Mouse (Mus musculus) left cerebral cortex, adult 18-20 months (tissue): Measurements from ENCODE around the gene Zfp683. TPM values are rescaled to one million over a fixed set of nuclear protein-coding genes. Genes with fewer than 3 reads are reported as not detected.
A peak's percentile ranks its signal among the peaks of the same experiment; 100 is the strongest.

ENCODE experiments used
- DNase-seq, 2 experiments: peaks; one replicate each; pipeline ENCODE4 v3.0.0; 2021 to 2022; ENCODE audit warnings: low spot score in 2 of 2, mixed read lengths in 1 of 2
- long read RNA-seq, 2 experiments: library from polyadenylated mRNA; stranded (forward); transcript quantifications; one replicate each; pipeline ENCODE4 v2.0.0; 2021
- total RNA-seq, 2 experiments: library from RNA; stranded (reverse); gene quantifications; 2 replicates each; pipeline ENCODE4 v1.2.3; 2021

The Zfp683 gene
- total RNA-seq: not detected
- long read RNA-seq, experiment 1: 0 reads
- long read RNA-seq, experiment 2: 0 reads

GRCm38 (mm10) chr4:134053538-134053937 lies at the start of gene Zfp683:
Gene Zfp683 (plus strand): TSS chr4:134053838.
- DNase-seq: no peak

- no peak for DNase-seq
These were observed 47.9 kb upstream of the Zfp683 start for GRCm38 (mm10) chr4:134005581-134006358.

DNA sequence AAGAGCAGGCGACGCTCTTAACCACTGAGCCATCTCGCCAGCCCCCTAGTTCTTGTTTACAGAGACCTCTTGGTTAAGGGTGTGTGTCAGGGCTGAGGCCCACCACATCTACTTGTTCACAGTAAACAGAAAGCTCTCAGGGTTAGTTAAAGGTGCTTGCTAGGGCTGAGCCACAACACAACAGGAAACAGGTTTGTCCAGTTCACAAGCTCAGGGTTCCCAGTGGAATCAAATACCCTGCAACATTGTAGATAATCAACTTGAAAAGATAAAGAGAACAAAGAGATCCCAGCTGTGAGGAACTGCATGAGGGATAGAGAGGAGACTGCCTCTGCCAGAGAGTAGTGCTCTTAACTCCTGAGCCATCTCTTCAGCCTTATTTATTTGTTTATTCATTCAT lies 46.8 kb upstream of the Zfp683 start:
- no peak for DNase-seq

GRCm38 (mm10) chr4:134009709-134010108 lies 43.9 kb upstream of the Zfp683 start:
- no peak for DNase-seq

DNA sequence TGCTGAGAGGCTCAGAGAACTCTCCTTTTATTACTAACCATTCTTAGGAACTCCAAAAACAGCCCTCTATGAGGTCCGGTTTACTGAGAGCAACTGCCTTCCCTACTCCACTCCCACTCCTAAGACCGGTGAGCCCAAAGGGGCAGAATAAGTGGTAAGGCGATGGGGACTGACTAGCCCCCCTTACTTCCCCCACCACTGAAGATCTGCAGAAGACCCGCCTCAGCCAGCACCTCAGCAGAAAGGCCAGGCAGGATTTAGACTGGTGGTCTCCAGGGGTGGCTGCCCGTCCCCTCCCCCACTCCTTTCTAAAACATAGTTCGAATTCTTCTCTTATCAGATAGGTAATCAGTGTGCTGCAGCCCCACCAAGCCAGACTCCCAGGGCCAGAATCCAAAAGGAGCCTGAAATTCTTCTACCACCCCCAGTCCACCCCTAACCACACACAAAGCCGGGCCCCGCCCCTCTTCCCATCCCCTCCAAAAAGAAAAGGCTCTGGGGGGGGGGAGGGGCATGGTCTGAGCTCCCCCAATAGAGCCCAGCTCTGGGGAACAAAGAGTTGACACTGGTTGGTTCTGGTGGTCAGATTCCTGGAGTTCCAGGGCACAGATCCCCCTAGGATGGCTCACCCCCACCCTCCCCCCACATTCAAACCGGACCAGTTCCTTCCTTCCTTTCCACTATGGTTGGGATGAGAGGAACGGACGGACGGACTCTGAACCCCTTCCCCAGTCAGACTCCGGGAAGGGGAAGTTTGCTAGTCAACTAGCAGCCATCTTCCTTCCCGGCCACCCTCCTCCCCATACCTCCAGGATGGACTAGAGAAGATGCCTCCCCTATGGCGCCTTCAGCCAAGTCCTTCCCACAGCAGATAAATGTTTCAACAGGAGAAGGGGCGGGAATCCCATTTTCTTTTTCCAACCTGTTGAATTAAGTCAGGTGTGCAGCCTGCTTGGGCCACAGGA lies 41.9 kb upstream of the Zfp683 start:
- no peak for DNase-seq

- DNase-seq: no peak
These were observed 40.6 kb upstream of the Zfp683 start for GRCm38 (mm10) chr4:134012858-134013528.

GRCm38 (mm10) chr4:134016208-134016607 lies 37.4 kb upstream of the Zfp683 start:
- no peak for DNase-seq

GRCm38 (mm10) chr4:134016767-134017166 lies 36.9 kb upstream of the Zfp683 start:
- no peak for DNase-seq

DNA sequence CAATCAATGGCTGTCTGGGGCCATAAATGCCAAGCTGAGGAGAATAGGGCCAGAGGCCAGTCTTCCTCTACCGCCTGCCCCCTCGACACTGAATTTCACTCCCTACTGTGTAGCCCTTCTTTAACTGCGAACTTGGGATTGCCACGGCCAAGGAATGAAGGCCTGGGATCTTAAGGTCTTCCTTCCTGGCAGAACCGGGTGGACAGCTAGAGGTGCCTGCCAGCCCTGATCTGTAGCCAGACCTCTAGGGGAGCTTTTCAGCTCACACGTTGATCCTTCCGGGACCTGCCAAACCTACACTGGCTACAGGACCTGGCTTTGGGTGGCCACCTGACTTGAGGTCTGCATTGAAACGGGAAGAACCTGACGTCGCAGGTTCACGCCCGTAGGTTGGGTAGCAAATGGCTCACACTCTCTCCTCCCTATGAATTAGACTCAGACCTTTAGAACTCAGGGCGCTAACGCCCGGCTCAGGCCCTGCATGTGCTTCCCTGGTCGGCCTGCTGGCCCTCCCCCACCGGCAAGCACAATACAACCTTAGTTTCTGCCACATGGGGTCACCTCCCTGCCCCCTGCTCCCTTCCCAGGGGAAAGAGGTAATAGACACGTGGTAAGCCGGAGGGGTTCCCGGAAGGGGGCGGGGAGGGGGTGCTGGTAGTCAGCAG lies 36.3 kb upstream of the Zfp683 start:
- no peak for DNase-seq

DNA sequence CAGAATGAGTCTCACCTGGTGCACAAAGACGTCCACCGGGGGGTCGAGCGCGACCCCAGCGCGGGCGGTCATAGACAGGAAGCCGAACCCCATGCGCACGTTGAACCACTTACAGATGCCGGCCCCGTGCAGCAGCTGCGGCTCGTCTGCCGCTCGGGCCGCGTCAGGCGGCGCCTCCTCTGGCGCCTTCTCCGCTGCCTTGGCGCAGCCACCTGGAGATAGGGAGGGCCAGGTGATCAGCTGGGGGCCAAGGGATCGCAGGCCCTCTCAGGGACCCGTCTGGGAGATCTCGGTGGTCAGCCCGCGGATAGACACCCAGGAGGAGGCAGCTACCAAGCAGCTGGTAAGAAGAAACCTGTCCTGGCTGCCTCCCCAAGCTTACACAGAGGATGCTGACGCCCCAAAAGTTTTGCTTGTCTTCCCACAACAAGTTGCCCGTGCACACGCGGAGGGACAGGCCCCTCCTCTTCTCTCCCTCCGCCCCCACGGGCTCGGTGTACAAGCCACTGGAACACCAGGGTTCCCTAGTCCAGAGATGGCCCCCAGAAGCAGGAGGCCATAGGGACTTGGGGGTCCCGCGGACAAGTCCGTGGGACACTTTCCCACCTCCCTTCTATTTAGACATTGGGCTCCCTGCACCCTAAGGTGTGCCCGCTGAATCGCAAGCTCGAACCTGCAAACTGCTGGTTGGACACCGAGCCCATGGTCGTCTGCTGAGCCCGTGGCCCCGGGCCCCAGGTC lies 35.4 kb upstream of the Zfp683 start:
- DNase-seq: no peak

GRCm38 (mm10) chr4:134018779-134019145 lies 34.9 kb upstream of the Zfp683 start, which contains the start of gene Lin28a:
Gene Lin28a (minus strand): TSS chr4:134018841.
- DNase-seq: no peak

DNA sequence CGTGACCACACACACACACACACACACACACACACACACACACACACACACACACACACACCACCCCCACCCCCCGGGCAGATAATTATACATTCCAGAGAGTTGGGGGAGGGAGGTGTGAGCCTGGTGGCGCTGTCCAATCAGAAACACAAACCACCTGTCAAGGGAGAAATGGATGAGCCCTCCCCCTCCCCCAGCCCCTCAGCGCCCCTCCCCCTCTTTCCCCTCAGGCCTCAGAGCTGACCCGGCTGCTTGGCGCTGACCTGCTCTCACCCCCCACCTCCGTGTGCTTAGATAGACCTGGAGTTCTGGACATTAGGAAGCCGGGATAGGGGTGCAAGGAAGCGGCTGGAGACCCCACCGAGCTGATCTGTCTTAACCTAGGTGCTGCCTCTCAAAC lies 34.4 kb upstream of the Zfp683 start:
- no peak for DNase-seq

DNA sequence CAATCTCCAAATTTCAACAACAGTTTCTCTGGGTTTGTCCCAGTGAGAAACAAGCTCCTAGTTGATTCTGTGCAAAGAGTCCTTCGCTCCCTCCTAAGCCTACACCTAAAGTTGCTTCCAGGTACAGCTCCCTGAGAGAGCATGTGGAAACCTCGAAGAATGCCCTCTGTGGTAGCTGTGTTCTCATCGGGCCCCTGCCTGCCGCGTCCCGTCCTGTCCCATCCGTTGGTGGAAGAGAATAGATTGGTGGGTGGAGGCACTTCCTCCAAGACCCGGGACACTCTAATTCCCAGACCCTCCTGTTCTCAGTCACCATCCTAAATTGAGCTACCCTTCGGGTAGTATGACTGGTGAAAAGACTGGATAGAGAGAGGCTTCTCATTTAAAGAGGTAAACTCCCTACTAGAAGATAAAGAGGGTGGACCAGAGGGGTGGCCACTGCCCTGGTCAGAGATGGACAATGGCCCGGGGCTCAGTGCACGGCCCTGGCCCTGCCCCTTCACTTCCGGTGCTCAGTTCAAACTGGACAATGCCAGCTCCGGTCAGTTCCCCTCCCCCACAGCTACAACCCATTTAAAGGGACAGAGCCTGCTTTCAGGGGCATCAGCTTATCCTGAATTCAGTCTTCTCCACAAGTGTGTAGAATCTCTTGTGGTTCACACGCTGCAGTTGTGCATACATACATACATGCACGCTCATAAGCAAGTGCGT lies 33.8 kb upstream of the Zfp683 start:
- no peak for DNase-seq

GRCm38 (mm10) chr4:134020621-134021020 lies 33.0 kb upstream of the Zfp683 start:
- peak in 1 of 2 experiments; percentile 15 for DNase-seq

- DNase-seq: no peak
These were observed 27.8 kb upstream of the Zfp683 start for GRCm38 (mm10) chr4:134025802-134026201.

DNA sequence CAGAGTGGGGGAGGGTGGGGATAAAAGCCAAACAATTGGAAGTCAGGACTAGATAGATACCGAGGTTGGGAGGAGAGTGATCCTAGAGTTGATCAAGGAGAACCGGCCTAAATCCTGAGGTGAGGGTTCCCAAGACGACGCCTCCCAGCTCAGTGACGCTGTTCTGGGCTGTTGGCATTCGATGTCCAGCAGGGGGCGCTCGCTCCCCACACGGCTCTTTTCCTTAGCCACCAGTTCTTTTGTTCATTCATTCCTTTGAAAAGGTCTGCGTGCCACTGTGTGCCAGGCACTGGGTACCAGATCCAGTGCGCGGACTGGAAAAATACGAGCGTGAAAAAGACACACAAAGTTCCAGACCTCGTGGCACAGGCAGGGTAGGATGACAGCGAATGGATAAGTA lies 17.7 kb upstream of the Zfp683 start:
- DNase-seq: peak; percentile 84 to 89

- DNase-seq: no peak
These were observed 12.1 kb upstream of the Zfp683 start for GRCm38 (mm10) chr4:134041317-134042123.

GRCm38 (mm10) chr4:134043041-134043440 lies 10.6 kb upstream of the Zfp683 start:
- no peak for DNase-seq

DNA sequence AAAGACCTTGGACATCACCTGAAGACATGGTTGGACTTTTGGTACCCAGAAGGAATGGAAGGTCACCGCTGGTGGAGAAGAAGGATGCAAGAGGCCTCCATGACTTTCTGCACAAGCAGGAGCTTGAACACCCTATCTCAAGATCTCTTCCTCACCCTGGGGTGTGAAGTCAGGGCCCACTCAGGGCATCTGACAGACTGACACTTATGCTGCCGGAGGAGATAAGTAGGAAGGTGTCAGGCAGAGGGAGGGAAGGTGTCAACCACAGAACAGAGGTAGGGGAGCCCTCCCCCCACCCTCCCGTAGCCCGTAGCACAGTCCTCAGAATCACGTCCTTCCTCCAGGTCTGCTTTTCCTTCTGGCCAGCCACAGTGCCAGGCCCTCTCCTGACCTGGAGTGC lies 6.0 kb upstream of the Zfp683 start:
- DNase-seq: no peak
